Mouse (Mus musculus) central nervous system, embryonic 18 days (tissue): ENCODE measurements around the gene Itpr3. TPM values are rescaled to one million over a fixed set of nuclear protein-coding genes. Genes with fewer than 3 reads are reported as not detected.

Experiments
- polyA plus RNA-seq: library from polyadenylated mRNA; depleted of rRNA; stranded (reverse); fragments of >200 nt; gene quantifications from 2 replicates; pipeline ENCODE4 v1.2.3, GENCODE M21; 2012; rRNA removed

Itpr3 gene
- 1.6 and 1.8 TPM in 2 replicates for polyA plus RNA-seq

GRCm38 (mm10) chr17:27056812-27057516, at the start of gene Itpr3:
Gene Itpr3 (plus strand): TSS chr17:27057304.

GRCm38 (mm10) chr17:27028909-27029308, 28.2 kb upstream of the Itpr3 start, which contains the start of gene Bak1:
Gene Bak1 (minus strand): TSS chr17:27029009.

GRCm38 (mm10) chr17:27133551-27134141, 76.5 kb downstream of the Itpr3 start, which contains the start of gene Uqcc2:
Gene Uqcc2 (minus strand): TSS chr17:27133916.

GRCm38 (mm10) chr17:27167545-27167944, 110.4 kb downstream of the Itpr3 start, which contains the start of gene Ip6k3:
Gene Ip6k3 (minus strand): TSS chr17:27167795.

Other genes with a start within 250 kb of the Itpr3 start
- gene Nkx2-5, start 212.3 kb upstream of the Itpr3 start, polyA plus RNA-seq: not detected in 2 replicates
- 7.7 and 7.8 TPM in 2 replicates for gene Kifc5b, start 140.2 kb upstream of the Itpr3 start, polyA plus RNA-seq
- gene Phf1, start 124.3 kb upstream of the Itpr3 start, polyA plus RNA-seq: 62.9 and 63.0 TPM in 2 replicates
- 99.9 and 107 TPM in 2 replicates for gene Cuta, start 117.7 kb upstream of the Itpr3 start, polyA plus RNA-seq
- gene Syngap1, start 116.1 kb upstream of the Itpr3 start, polyA plus RNA-seq: 112 and 137 TPM in 2 replicates
- 21.5 and 23.4 TPM in 2 replicates for gene Zbtb9, start 84.1 kb upstream of the Itpr3 start, polyA plus RNA-seq
- gene Bak1, start 28.3 kb upstream of the Itpr3 start, polyA plus RNA-seq: 27.9 and 29.6 TPM in 2 replicates
- 290 and 327 TPM in 2 replicates for gene Uqcc2, start 76.6 kb downstream of the Itpr3 start, polyA plus RNA-seq
- 0.19 and 0.26 TPM in 2 replicates for gene Ip6k3, start 110.5 kb downstream of the Itpr3 start, polyA plus RNA-seq
- gene Lemd2, start 147.2 kb downstream of the Itpr3 start, polyA plus RNA-seq: 112 and 116 TPM in 2 replicates